Mouse (Mus musculus) liver, postnatal 0 days (tissue): ENCODE results near the gene Rgp1.

Experiments
- CTCF ChIP-seq: sonication (generic); IDR thresholded peaks from 2 replicates; pipeline ENCODE4 v1.5.1; 2016; ENCODE audit warnings: antibody characterized with exemption, low read depth
- EP300 ChIP-seq: IDR thresholded peaks from 2 replicates; pipeline ENCODE4 v1.6.1; 2016; ENCODE audit warnings: antibody characterized with exemption, low read depth, mild to moderate bottlenecking

DNA sequence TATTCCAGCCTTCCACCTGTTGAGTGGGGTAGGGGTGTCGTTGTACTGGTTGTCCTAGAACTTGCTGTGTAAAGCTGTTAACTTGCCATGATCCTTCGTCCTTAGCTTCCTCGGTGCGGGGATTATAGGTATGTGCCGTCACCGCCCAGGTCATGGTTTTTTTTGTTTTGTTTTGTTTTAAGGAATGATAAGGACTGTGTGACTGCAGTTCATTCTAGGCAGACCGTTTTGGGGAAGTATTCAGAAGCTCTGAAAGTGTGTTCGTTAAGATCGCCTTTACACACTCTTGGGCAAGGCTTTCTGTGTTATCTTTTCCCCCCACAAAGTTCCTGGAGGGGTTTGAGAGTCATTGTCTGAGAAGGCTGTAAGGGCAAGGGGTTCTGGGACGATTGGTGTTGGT lies 34.0 kb downstream of the Rgp1 start:
- TF ChIP-seq CTCF (no peak), EP300 (0 out of 2 replicates have a peak, but pooled peaks have one; percentile 2)
